Mouse (Mus musculus) CH12.LX (cell line): ENCODE data around the gene Ccnk. TPM values are rescaled to one million over a fixed set of nuclear protein-coding genes. Genes with fewer than 3 reads are reported as not detected.

Source experiments
- DNase-seq: peaks from one replicate; pipeline ENCODE4 v3.0.0-alpha.2; 2013; ENCODE audit errors: extremely low read depth
- H3K27ac ChIP-seq: 2 replicates; pipeline ENCODE4 v1.5.1; 2012; ENCODE audit warnings: low read depth, mild to moderate bottlenecking, control low read depth, moderate library complexity; ENCODE audit not compliant: insufficient read depth
- H3K27me3 ChIP-seq: replicated peaks from 2 replicates; pipeline ENCODE3; 2012; ENCODE audit warnings: inconsistent platforms
- H3K36me3 ChIP-seq, 2 experiments: replicated peaks in 1 of 2; 2 replicates each; pipeline versions ENCODE3 to v1.6.1; 2012; ENCODE audit warnings: inconsistent platforms in 1 of 2, low read length in 1 of 2, mild to moderate bottlenecking in 1 of 2, mixed read lengths in 1 of 2, moderate library complexity in 1 of 2; ENCODE audit not compliant: control insufficient read depth in 1 of 2, insufficient read depth in 1 of 2
- H3K4me1 ChIP-seq, 2 experiments: 2 replicates each; pipeline ENCODE4 v1.6.1; 2012; ENCODE audit warnings: inconsistent platforms in 1 of 2, moderate library complexity in 1 of 2; ENCODE audit not compliant: insufficient read depth in 2 of 2, control insufficient read depth in 1 of 2
- H3K4me2 ChIP-seq: 2 replicates; pipeline ENCODE4 v1.6.1; 2012; ENCODE audit warnings: low read depth, mild to moderate bottlenecking, control low read depth; ENCODE audit not compliant: poor library complexity, insufficient read depth, severe bottlenecking
- H3K4me3 ChIP-seq, 3 experiments: fragments of 150-350 bp in 1 of 3; sonication (generic) in 1 of 3; replicated peaks in 1 of 3; 2 replicates each; pipeline versions ENCODE3 to v1.5.1; 2011 to 2012; ENCODE audit warnings: low read depth in 2 of 3, low read length in 2 of 3, mild to moderate bottlenecking in 2 of 3, moderate library complexity in 2 of 3, control low read depth in 1 of 3, improper control_type of control experiment in 1 of 3, inconsistent platforms in 1 of 3, mixed read lengths in 1 of 3; ENCODE audit not compliant: poor library complexity in 1 of 3
- H3K79me2 ChIP-seq: replicated peaks from 2 replicates; pipeline ENCODE4 v1.6.1; 2012; ENCODE audit warnings: mild to moderate bottlenecking, moderate library complexity; ENCODE audit not compliant: control insufficient read depth, poor library complexity, insufficient read depth, severe bottlenecking; ENCODE audit errors: extremely low read depth
- H3K9ac ChIP-seq: 2 replicates; pipeline ENCODE4 v1.6.1; 2012; ENCODE audit warnings: low read depth, mild to moderate bottlenecking, control low read depth, moderate library complexity; ENCODE audit not compliant: insufficient read depth
- H3K9me3 ChIP-seq: replicated peaks from 2 replicates; pipeline ENCODE3; 2012; ENCODE audit warnings: low read length, inconsistent platforms, mixed read lengths
- CTCF ChIP-seq, 2 experiments: IDR thresholded peaks in 1 of 2; conservative IDR thresholded peaks in 1 of 2; 2 replicates each; pipeline ENCODE4 v1.5.1; 2011 to 2012; ENCODE audit warnings: low read depth in 2 of 2, low read length in 2 of 2, improper control_type of control experiment in 1 of 2, inconsistent platforms in 1 of 2, mild to moderate bottlenecking in 1 of 2, moderate library complexity in 1 of 2
- ELF1 ChIP-seq: IDR thresholded peaks from 2 replicates; pipeline ENCODE4 v1.6.1; 2014; ENCODE audit warnings: low read depth, mild to moderate bottlenecking, inconsistent platforms, low read length, improper control_type of control experiment
- GABPA ChIP-seq: IDR thresholded peaks from 2 replicates; pipeline ENCODE4 v1.6.1; 2012; ENCODE audit warnings: low read depth, low read length, improper control_type of control experiment, inconsistent platforms; ENCODE audit not compliant: insufficient replicate concordance
- HCFC1 ChIP-seq: IDR thresholded peaks from 2 replicates; pipeline ENCODE4 v1.6.1; 2012; ENCODE audit warnings: low read depth, mild to moderate bottlenecking, inconsistent platforms, low read length, improper control_type of control experiment
- IRF4 ChIP-seq: IDR thresholded peaks from 2 replicates; pipeline ENCODE4 v1.6.1; 2014; ENCODE audit warnings: low read depth, mild to moderate bottlenecking, inconsistent platforms, low read length, improper control_type of control experiment
- JUN ChIP-seq: IDR thresholded peaks from 2 replicates; pipeline ENCODE4 v1.6.1; 2011; ENCODE audit warnings: low read depth, mild to moderate bottlenecking, low read length, improper control_type of control experiment, moderate library complexity; ENCODE audit not compliant: insufficient read depth
- JUND ChIP-seq: conservative IDR thresholded peaks from 2 replicates; pipeline ENCODE4 v1.6.1; 2011; ENCODE audit warnings: low read depth, low read length, improper control_type of control experiment
- MAX ChIP-seq: IDR thresholded peaks from 2 replicates; pipeline ENCODE4 v1.6.1; 2011; ENCODE audit warnings: low read length, improper control_type of control experiment
- MEF2A ChIP-seq: IDR thresholded peaks from 2 replicates; pipeline ENCODE4 v1.6.1; 2014; ENCODE audit warnings: low read depth, mild to moderate bottlenecking, inconsistent platforms, low read length, improper control_type of control experiment, borderline replicate concordance
- MYC ChIP-seq: IDR thresholded peaks from 2 replicates; pipeline ENCODE4 v1.6.1; 2011; ENCODE audit warnings: low read depth, mild to moderate bottlenecking, improper control_type of control experiment, low read length
- NRF1 ChIP-seq: IDR thresholded peaks from 2 replicates; pipeline ENCODE4 v1.6.1; 2014; ENCODE audit warnings: low read depth, mild to moderate bottlenecking, inconsistent platforms, low read length, improper control_type of control experiment, moderate library complexity
- PAX5 ChIP-seq: IDR thresholded peaks from 2 replicates; pipeline ENCODE4 v1.6.1; 2012; ENCODE audit warnings: low read length, inconsistent platforms, mixed read lengths
- POLR2A ChIP-seq: IDR thresholded peaks from 2 replicates; pipeline ENCODE4 v1.6.1; 2011; ENCODE audit warnings: low read depth, mild to moderate bottlenecking, improper control_type of control experiment, low read length
- RAD21 ChIP-seq: IDR thresholded peaks from 2 replicates; pipeline ENCODE4 v1.6.1; 2011; ENCODE audit warnings: low read depth, mild to moderate bottlenecking, low read length, improper control_type of control experiment, moderate library complexity
- RCOR1 ChIP-seq: conservative IDR thresholded peaks from 2 replicates; pipeline ENCODE4 v1.6.1; 2012; ENCODE audit warnings: low read depth, mild to moderate bottlenecking, inconsistent platforms, low read length, improper control_type of control experiment
- SIN3A ChIP-seq: IDR thresholded peaks from 2 replicates; pipeline ENCODE4 v1.6.1; 2012; ENCODE audit warnings: low read length, improper control_type of control experiment, inconsistent platforms
- TCF12 ChIP-seq: IDR thresholded peaks from 2 replicates; pipeline ENCODE4 v1.6.1; 2014; ENCODE audit warnings: low read depth, mild to moderate bottlenecking, inconsistent platforms, low read length, improper control_type of control experiment
- USF1 ChIP-seq: IDR thresholded peaks from 2 replicates; pipeline ENCODE4 v1.6.1; 2014; ENCODE audit warnings: low read depth, mild to moderate bottlenecking, inconsistent platforms, low read length, improper control_type of control experiment
- ZC3H11A ChIP-seq: IDR thresholded peaks from 2 replicates; pipeline ENCODE4 v1.6.1; 2012; ENCODE audit warnings: low read depth, mild to moderate bottlenecking, inconsistent platforms, low read length, improper control_type of control experiment
- ZKSCAN1 ChIP-seq: IDR thresholded peaks from 2 replicates; pipeline ENCODE4 v1.6.1; 2012; ENCODE audit warnings: low read depth, inconsistent platforms, low read length, improper control_type of control experiment, borderline replicate concordance
- dilution Hi-C: fragments of 300-500 bp; cut with MboI; formaldehyde crosslinking; loops from 2 replicates; pipeline ENCODE4 v1.14.3; 2020; ENCODE audit warnings: low sequenced_read_pairs; ENCODE audit not compliant: extremely low pct_unique_long_range_greater_than_20kb, extremely low pct_ligation_motif_present
- in situ Hi-C: fragments of 300-500 bp; cut with MboI; formaldehyde crosslinking; loops from 3 replicates; pipeline ENCODE4 v1.14.3; 2019; ENCODE audit warnings: low sequenced_read_pairs, low pct_ligation_motif_present, low pct_unique_long_range_greater_than_20kb, mixed read lengths
- polyA plus RNA-seq: library from polyadenylated mRNA; unstranded; fragments of >175 nt; gene quantifications from 2 replicates; pipeline ENCODE4 v1.2.1, GENCODE M21; 2012; ENCODE audit warnings: low read depth; ENCODE audit not compliant: insufficient read length
- total RNA-seq, 2 experiments: library from RNA; depleted of rRNA; stranded (reverse); fragments of 300-350 nt in 1 of 2; fragments of >200 nt in 1 of 2; gene quantifications; 2 replicates each; pipeline ENCODE4 v1.2.3; 2012 to 2014

The Ccnk gene
- total and polyA plus RNA-seq, 3 experiments, result 9.2 to 66.8 (median 10.1) TPM

GRCm38 (mm10) chr12:108187541-108188091 lies 8.2 kb downstream of the Ccnk start:
- no peak for DNase-seq
- TF ChIP-seq USF1 (no peak), TCF12 (no peak), MYC (no peak), JUN (no peak), POLR2A (no peak), CTCF (conservative IDR thresholded peaks at IDR 0.05 in 1 of 2, IDR thresholded peaks at IDR 0.05 in 1 of 2; ENCODE audit: low read depth in 2 of 2, low read length in 2 of 2) (peak in 1 of 2 experiments; percentile 18; a peak in 1 of 4 replicates)
- H3K27me3 ChIP-seq, result no peaks in the 10 kb centered on the region
- no peaks in the 10 kb centered on the region for H3K9me3 ChIP-seq
- H3K4me3 ChIP-seq, result no peak overlapping the region
- no peak overlapping the region for H3K27ac ChIP-seq
- H3K4me1 ChIP-seq, result peaks cover 0 to 4% of the 10 kb centered on the region in 2 experiments; a peak in 1 of 4 replicates
- in situ Hi-C loops (no loop called here), dilution Hi-C loops (no loop called here)
- peaks cover 26% of the 10 kb centered on the region for H3K79me2 ChIP-seq
- H3K36me3 ChIP-seq, result peaks cover 76 to 92% of the 10 kb centered on the region in 2 experiments
- H3K9ac ChIP-seq, result no peak overlapping the region
- H3K4me2 ChIP-seq, result no peak overlapping the region

- dilution Hi-C loops, result no loop called here
- H3K36me3 ChIP-seq, result peaks cover 81 to 96% of the 10 kb centered on the region in 2 experiments
- DNase-seq, result no peak
- no peak overlapping the region for H3K4me3 ChIP-seq
- in situ Hi-C loops, result no loop called here
- no peak overlapping the region for H3K27ac ChIP-seq
- H3K79me2 ChIP-seq, result no peaks in the 10 kb centered on the region
- no peak overlapping the region for H3K9ac ChIP-seq
- no peaks in the 10 kb centered on the region for H3K9me3 ChIP-seq
- TF ChIP-seq NRF1 (no peak), SIN3A (no peak), MAX (no peak), IRF4 (no peak), GABPA (no peak), ZKSCAN1 (no peak), TCF12 (no peak), PAX5 (no peak), RAD21 (no peak), MEF2A (no peak), JUND (no peak), RCOR1 (no peak), HCFC1 (no peak), CTCF (conservative IDR thresholded peaks at IDR 0.05 in 1 of 2, IDR thresholded peaks at IDR 0.05 in 1 of 2; ENCODE audit: low read depth in 2 of 2, low read length in 2 of 2) (no peak), ELF1 (no peak), ZC3H11A (no peak)
- no peaks in the 10 kb centered on the region for H3K27me3 ChIP-seq
- no peak overlapping the region for H3K4me2 ChIP-seq
- peaks cover 0 to 8% of the 10 kb centered on the region in 2 experiments; a peak in 1 of 4 replicates for H3K4me1 ChIP-seq
Measured at GRCm38 (mm10) chr12:108193878-108194277, 14.5 kb downstream of the Ccnk start.
